Mouse (Mus musculus) T-cell, adult 66 days (primary cell): ENCODE data around the gene Avp. TPM values are rescaled to one million over a fixed set of nuclear protein-coding genes. Genes with fewer than 3 reads are reported as not detected.

Experiments
- total RNA-seq, 2 experiments: library from RNA; stranded (reverse); gene quantifications; 3 replicates in 1 of 2; 4 replicates in 1 of 2; pipeline ENCODE4 v1.2.4; 2023

Avp gene
- not detected for total RNA-seq

DNA sequence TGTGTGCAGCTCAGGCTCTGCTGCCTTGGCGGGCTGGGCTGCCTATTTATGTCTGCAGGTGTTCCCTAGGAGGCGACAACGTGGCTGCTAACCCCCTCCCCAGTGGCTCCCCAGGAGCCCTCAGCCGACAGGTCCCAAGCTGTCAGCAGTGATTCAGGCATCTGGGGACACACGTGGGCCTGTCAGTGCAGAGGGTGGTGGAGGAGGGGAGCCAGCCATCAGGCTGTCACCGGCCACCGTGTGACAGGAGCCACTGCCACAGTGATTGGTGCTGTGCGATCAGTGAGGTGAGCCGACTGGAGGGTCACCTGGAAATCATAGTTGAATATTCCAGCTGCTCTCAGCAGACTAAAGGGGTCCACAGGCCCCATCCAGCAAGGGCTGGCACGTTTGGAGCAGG lies at the start of gene Avp:
Avp (minus strand) TSS at position 3 of the 400 bp plus-strand sequence.

DNA sequence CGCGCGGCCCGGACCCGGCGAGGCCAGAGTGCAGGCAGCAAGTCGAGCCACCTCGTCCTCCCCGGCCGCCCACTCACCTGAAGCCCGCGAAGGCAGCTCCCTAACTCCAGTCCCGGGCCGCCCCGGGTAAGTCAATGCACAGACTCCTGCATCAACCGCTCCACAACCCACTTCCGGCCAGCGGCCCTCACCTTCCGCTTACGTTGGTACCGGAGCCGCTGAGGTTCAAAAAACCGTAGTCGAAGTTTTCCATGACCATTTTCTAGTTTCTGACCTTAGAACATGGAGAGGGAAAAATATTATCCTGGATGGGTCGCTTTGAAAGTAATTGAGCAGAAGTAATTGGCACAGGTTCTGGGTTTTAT lies 47.5 kb upstream of the Avp start, which contains the start of the genes Fastkd5 and Ubox5:
Fastkd5 (minus strand) TSS at position 189 of the 365 bp plus-strand sequence.
Ubox5 (minus strand) TSS at position 200 of the 365 bp plus-strand sequence.

DNA sequence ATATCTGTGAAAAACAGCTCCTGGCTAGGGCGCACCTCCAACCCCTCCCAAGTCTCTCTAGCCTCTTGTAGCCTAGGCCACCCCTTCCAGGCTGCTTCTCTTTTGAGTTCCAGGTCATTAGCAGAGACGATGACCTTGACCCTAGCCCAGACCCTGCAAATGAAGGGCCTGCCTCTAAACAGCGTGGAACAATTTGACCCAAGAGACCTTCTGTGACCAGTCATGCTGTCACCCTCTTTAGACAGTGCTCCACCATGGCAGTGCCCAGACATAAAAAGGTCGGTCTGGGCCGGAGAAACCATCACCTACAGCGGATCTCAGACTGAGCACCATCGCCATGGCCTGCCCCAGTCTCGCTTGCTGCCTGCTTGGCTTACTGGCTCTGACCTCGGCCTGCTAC lies 6.5 kb downstream of the Avp start, which contains the start of gene Oxt:
Oxt (plus strand) TSS at position 301 of the 400 bp plus-strand sequence.

DNA sequence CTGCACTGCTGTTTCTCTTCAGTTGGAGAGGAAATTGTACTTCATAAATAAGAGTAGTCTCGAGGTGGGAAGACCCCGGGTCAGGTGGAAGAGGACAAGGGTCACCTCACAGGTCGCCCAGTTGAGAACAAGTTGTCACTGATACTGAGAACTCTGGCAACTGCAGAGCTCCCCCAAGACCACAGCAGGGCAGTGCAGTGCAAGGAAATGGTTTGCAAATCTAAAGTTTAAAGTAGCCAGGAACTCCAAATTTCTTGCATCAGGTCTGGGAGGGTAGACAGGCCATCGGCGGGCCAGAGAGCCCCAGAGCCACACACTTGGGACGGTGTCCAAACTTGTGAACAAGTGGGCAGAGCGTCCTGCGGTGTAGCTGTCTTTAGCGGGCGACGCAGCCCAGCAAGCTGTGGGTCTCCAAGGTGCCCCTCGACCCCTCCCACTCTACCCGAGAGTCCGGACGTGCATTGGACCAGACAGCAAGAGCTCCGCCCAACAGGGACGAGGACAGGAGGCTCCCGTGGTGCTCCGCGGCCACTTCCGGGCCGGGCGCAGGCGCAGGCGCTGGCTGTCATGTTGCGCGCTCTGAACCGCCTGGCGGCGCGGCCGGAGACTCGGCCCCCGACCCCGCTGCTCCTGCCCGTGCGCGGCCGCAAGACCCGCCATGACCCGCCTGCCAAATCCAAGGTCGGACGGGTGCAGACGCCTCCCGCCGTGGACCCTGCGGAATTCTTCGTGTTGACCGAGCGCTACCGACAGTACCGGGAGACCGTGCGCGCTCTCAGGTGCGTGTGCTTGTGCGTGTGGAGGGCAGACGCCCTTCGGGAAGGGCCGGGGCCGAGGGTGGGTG lies 18.9 kb downstream of the Avp start, which contains the start of gene Mrps26:
Mrps26 (plus strand) TSS at position 531 of the 844 bp plus-strand sequence.

Other genes starting within 250 kb of the Avp start
- gene Cpxm1, start 185.0 kb downstream of the Avp start, total RNA-seq, result 1 to 10 TPM in 1 of 2 experiments, not detected in 1; 1.8 TPM
- not detected for gene Gm28372, start 177.3 kb downstream of the Avp start, total RNA-seq
- not detected for gene 1700020A23Rik, start 177.3 kb downstream of the Avp start, total RNA-seq
- gene Tmem239, start 176.1 kb downstream of the Avp start, total RNA-seq, result not detected
- 100 to 1,000 TPM; 140 to 159 TPM for gene Vps16, start 158.2 kb downstream of the Avp start, total RNA-seq
- gene Pced1a, start 157.9 kb downstream of the Avp start, total RNA-seq, result 10 to 100 TPM; 24.1 to 27.3 TPM
- gene Ptpra, start 132.3 kb downstream of the Avp start, total RNA-seq, result 100 to 1,000 TPM; 110 to 115 TPM
- gene Mrps26, start 18.8 kb downstream of the Avp start, total RNA-seq, result 10 to 100 TPM; 56.9 to 63.7 TPM
- not detected for gene Oxt, start 6.4 kb downstream of the Avp start, total RNA-seq
- 1 to 10 TPM; 7.1 to 8.0 TPM for gene Fastkd5, start 47.5 kb upstream of the Avp start, total RNA-seq
- gene Ubox5, start 47.5 kb upstream of the Avp start, total RNA-seq, result 1 to 10 TPM; 5.7 to 7.5 TPM
- gene Lzts3, start 60.2 kb upstream of the Avp start, total RNA-seq, result 1 to 10 TPM; 4.0 to 5.2 TPM
- gene Ddrgk1, start 82.1 kb upstream of the Avp start, total RNA-seq, result 100 to 1,000 TPM; 109 to 115 TPM
- 10 to 100 TPM; 17.7 to 21.4 TPM for gene Itpa, start 85.1 kb upstream of the Avp start, total RNA-seq
- under 1 TPM; 0.33 to 0.61 TPM for gene Slc4a11, start 115.0 kb upstream of the Avp start, total RNA-seq